Mouse (Mus musculus) left cerebral cortex, postnatal 14 days (tissue): ENCODE measurements around the gene Acsf3. TPM values are rescaled to one million over a fixed set of nuclear protein-coding genes. Genes with fewer than 3 reads are reported as not detected.

ENCODE experiments used
- DNase-seq, 2 experiments: peaks; one replicate each; pipeline ENCODE4 v3.0.0; 2021 to 2022; ENCODE audit warnings: low spot score in 2 of 2, mixed read lengths in 1 of 2
- intact Hi-C: fragments of 180-260 bp; cut with DNase I; formaldehyde crosslinking; loops from one replicate; pipeline ENCODE4 v1.15.1; 2025
- total RNA-seq, 2 experiments: library from RNA; stranded (reverse); gene quantifications; 2 replicates each; pipeline ENCODE4 v1.2.3; 2021

The Acsf3 gene
- total RNA-seq, 2 experiments from 2014 or later, result 19.0 to 20.9 TPM

DNA sequence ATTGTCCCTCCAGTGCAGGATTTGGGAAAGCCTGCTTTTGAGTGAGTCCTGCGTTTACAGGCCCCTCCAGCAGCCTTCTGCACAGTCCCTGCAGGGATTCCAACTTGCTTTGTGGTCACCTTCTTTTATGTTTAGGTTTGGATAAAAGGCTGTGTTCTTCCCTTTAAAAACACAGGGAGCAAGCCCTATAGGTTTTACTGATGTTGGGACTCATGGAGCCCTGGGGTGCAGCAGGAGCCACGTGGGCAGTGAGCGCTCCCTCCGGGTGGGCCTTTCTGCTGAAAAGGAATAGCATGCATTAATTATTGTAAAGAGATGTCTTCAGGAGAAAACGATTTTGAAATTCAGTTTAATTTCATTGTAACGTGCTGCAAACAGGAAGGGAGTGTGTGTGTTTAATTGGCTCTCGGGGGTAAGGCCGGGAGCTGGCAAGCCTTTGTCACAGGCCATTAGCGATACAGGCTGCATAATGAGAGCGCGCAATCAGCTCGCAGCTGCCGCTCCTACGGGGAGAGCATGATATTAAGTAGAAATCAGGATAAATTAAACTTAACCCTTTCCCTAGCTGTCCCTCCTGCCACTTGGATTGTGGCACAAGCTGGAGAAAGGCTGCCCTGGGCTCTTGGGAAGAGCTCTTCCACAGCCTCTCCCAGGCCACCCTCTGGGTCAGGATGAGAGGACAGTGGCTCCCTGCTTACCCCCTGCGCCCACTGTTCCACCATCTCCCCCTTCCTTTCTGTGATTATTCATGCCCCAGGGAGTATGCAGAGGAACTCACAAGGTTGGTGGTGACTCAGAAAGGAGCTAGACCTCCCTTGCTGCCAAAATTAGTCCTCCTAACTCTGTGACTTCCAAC is 28.8 kb downstream of the Acsf3 start:
- DNase-seq, result peak; percentile 19 to 24
- intact Hi-C loops, result no loop called here

DNA sequence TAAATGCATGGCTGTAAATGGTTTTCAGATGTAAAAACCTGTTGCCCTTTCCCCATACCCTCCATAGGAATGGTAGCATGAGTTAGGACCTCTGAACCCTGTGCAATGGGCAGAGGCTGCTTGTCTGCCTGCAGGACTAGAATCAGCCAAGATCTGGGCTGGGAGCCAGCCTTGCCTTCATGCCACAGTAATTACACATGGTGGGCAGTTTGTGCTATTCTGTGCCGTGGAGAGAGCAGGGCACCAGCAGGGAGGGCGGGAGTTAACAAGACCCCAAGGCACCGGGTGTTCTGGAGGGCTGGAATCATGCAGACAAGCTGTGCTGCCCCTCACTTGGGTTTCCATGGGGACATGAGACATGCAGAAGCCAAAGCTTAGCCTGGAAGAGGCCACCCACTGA is 30.1 kb downstream of the Acsf3 start:
- DNase-seq, result peak; percentile 38 to 44
- intact Hi-C loops, result no loop called here

DNA sequence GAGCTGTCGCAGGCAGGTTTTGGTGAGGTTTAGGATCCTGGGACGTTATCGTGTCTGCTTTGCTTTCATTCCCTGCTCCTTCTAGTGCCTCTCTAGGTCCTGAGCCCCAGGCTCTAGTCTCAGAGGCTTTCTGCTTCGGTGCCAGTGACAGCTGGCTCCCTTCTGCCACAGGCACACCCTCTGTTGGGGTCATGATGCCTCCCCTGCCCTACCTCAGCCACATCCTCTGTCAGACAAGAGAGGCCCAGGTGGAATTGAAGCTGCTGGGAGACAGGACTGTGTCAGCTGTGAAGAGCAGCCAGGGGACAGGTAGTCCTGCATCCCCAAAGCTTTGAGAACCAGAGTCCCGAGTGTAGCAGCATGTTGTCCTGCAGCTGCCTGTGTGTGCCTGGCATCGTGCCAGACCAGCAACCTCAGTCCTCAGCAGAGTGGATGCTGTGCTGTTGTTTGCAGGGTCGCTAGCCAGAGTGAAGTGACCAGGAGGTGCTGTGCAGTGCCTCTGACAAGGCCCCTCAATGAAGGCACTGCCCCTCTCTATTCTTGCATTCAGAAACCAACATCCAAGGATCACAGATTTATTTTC is 31.8 kb downstream of the Acsf3 start:
- intact Hi-C loops, result no loop called here
- no peak for DNase-seq

DNA sequence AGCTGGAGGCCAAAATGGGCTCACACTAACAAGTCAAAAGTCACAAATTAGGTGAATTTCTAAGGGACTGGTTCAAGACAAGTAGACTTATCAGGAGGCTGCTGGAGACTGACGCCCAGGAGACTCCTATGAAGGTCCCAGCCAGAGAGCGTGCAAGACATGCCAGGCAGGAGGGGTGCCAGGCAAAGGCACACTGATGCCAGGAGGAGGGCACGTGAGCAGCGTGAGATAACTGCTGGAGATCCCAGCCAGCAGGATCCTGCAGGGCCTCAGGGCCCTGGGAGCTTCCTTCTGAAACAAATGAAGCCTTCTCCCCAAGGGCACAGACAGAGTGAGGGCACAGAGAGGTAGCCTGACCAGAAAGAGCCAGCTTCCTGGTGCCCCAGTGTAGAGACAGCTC is 32.6 kb downstream of the Acsf3 start:
- no peak for DNase-seq
- intact Hi-C loops, result no loop called here

DNA sequence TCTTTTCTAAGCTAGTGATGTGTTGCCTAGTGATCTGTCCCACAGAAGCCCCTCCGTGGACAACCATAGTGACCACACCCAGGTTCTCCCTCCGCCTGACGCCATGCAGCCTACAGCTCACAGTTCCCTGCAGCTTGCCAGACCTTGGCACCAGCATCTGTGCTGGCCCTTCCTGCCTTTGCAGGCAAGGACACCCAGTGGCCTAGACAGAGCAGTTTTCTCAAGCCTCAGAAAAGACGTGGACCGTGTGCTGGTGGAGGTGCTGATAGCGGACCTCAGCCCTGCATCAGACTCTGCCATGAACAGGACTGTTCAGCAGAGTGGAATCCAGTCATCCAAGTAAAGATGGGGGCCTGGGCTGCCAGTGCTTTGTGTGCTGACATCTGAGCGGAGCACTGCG is 35.1 kb downstream of the Acsf3 start:
- intact Hi-C loops, result no loop called here
- no peak for DNase-seq

DNA sequence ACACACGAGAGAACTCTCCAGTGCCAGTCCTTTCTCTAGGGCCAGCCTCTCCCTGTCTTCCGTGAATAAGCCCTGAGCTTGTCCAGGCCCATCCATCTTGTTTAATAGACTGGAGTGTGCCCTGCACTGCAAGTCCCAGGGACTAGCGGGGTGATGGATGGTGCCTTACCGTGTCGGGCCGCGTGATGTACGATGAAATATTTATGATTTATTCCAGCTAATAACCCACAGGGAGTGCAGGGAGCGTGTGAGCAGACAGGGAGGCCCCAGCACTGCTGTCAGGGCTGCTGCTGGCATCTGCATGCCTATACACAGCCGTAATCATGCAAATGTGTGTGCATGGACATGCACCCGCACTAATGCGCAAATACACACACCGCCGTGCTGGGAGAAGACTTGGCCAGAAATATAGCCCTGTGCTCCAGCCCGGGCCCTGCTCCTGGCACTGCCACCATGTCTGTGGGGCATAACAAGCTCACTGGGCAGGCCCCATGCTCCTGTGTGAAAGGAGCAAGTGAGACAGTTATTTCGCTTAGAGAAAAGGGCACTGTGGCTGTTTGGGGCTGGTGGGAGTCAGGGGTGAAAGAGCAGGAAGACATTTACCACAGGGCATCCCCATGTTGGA is 36.7 kb downstream of the Acsf3 start:
- intact Hi-C loops, result no loop called here
- no peak for DNase-seq

DNA sequence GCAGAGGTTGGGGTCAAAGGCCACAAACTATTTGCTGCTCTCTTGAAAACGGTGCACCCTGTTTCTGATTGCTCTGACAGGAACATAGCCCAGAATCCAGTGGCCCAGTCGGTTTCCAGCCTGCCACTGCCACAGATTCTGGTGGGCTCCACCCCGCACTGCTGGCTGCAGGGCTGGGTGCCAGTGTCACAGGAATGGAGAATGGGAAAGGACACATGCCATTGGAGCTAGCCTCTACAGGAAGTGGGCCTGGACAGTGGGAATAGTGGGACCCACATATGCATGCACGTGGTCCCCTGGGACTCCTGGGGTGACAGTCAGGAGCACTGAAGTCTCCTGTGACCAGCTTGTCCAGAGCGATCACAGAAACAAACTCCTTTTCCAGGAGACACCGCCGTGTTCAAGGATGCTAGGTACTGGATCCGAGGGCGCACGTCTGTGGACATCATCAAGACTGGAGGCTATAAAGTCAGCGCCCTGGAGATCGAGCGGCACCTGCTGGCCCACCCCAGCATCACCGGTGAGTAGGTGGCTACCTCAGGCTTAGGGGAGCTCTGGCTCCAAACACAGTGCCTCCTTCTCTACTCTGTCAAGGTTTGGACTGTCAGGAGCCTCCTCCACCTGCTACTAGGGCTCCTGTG is 37.4 kb downstream of the Acsf3 start:
- intact Hi-C loops, result no loop called here
- no peak for DNase-seq

DNA sequence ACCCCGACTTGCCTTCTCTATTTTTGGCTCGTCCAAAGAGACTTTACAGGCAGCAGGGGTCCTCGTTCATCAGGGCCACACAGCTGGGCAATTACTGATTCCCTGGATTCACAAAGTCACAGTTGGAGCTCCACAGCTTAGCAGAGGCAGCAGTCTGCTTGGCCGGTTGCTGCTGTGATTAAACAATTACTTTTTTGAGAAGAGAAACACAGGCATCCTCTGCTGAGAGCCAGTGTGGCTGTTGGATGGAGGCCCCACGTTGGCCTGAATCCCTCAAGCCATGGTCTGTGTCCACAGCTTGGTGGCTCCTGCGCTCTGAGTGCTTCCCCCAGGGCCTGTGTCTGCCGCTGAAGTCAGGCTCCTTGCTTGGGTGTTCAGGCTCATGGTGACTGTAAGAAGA is 39.3 kb downstream of the Acsf3 start:
- DNase-seq, result peak in 1 of 2 experiments; percentile 17

DNA sequence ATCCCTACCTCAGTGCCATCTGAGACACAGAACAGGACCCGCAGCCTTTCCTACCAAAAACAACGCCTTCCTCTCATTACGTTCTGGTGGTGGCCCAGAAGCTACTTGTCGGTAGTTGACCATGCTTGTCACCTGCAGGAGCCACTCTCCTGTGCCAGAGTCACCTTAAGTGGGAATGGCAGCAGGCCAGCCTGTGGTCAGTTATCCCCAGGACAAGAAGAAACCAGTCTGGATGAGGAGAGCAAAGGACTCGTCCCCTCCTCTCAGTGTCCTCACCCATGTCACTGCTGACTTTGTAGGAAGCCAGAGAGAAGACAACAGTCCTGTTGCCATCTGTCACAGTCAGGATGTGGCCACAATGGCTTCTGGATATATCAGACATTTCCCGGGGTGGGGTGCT is 41.7 kb downstream of the Acsf3 start:
- intact Hi-C loops, result no loop called here
- no peak for DNase-seq

More for the DNA sequence above, 39.3 kb downstream of the Acsf3 start:
- intact Hi-C loops, result no loop called here

DNA sequence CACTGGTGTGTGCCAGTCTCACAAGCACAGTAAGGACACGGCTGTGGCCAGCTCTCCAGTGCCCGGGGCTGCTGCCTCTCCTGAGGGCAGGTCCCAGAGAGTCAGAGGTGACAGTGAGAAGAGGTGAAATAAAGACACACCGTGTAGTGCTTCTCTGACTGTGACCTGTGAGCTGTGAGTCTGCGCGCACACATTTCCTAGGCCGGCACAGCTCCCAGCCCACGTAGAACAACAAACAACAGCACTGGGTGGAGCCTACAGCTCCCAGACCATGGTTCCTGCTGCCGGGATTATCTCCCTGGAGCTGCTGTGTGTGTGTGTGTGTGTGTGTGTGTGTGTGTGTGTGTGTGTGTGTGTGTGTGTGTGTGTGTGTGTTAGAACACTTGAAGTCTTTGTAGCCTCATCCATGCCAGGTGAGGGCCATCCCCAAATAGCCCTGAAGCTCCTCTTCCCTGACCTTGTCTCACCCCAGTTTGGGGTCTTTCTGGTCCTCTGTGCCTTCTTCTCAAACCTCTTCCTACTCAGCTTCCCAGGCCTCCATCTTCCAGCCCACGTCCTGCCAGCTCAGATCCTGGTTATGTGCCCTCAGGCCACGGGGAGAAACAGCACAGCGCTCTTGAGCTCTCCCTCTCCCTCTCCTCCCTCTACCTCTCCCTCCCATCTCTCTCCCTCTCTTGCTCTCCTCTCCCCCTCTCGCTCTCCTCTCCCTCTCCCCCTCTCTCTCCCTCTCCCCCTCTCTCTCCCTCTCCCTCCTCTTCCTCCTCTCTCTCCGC is 42.6 kb downstream of the Acsf3 start:
- DNase-seq, result no peak
- intact Hi-C loops, result no loop called here

DNA sequence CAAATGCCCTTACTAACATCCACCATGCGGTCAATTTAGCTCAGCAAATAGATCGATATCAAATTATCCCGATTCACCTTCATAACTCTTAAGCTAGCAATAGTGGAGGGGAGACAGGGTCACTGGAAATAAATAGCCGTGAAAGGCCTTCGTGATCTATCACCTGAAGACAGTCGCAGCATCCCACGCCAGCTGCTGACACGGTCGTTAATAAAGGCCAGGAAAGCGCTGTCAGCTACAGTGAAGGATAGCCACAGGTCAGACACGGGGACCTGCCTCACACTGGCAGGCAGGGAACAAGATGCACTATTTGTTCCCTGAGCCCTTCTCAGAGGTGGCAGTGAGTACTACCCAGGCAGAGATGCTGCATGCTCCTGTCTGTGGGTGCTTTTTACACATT is 44.5 kb downstream of the Acsf3 start:
- intact Hi-C loops, result no loop called here
- DNase-seq, result no peak

DNA sequence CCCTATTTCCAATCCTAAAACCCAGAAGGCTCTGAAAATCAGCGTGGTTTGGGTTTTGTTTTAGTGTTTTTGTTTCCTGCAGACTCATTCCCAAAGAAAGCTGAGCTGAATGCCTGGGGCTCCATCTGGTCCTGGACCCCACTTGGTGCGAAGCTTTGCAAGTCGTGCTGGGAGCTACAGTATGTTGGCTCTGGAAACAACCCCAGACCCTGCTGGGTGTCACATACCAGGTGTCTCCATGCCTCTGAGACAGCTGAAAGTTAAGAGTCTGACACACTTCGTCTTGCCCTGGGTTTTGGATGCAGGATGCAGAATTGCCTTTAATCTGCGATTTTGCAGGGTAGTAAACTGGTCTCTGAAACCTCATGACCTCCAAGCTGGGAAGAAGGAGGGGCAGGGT is 49.3 kb downstream of the Acsf3 start:
- intact Hi-C loops, result no loop called here
- DNase-seq, result no peak

DNA sequence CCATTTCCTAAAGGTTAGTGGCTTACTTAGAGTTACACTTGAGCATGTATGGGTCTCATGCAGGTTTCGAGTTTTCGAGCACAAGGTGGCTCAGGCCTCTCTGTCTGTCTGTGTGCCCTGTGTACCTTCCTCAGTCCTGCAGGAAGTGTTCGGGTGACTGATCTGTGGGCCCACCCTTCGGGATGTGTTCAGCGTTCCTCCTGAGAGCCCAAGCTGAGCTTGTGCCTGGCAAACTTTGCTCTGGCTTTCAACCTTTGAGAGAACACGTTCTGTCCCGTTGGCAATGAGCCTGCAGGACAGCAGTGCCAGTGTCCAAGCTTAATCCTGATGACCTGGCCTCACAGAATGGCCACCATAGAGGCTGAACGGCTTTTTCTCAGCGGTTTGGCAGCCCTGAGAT is 49.7 kb downstream of the Acsf3 start:
- no peak for DNase-seq
- intact Hi-C loops, result no loop called here

DNA sequence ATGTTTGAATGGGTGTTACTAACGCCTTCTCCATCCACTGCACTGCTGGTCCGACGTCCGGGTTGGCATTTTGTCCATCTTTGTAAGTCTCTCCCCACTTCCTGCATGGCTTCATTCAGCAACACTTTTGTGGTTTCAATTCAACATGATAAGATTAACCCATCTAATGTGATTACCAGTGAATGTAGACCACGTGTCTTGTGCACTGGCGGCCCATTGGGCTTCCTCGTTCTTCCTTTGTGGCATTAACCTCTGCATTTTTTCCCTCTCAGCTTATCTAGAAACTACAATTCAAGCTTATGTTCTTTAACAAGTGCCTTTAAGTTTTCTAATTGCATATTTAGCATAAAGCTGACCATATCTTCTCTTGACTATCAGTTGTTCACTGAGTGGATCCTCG is 50.1 kb downstream of the Acsf3 start:
- no peak for DNase-seq
- intact Hi-C loops, result no loop called here

DNA sequence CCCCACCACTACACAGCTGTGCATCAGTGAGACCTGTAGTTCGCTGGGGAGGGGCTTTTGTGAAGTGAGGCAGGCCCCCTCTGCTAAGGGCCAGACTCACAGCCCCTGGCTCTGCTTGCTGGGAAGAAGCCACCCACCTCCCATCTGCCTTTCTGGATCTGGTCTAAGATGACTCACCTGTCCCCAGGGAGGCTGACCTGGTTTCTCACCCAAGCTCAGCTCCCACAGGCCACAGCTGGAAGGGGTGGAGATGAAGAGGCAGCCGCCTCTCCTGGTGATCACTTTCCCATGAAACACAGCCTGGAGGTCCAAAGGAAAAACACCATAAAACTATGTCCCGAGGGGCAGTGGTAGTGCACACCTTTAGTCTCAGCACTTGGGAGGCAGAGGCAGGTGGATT is 54.1 kb downstream of the Acsf3 start:
- no peak for DNase-seq
- intact Hi-C loops, result no loop called here

DNA sequence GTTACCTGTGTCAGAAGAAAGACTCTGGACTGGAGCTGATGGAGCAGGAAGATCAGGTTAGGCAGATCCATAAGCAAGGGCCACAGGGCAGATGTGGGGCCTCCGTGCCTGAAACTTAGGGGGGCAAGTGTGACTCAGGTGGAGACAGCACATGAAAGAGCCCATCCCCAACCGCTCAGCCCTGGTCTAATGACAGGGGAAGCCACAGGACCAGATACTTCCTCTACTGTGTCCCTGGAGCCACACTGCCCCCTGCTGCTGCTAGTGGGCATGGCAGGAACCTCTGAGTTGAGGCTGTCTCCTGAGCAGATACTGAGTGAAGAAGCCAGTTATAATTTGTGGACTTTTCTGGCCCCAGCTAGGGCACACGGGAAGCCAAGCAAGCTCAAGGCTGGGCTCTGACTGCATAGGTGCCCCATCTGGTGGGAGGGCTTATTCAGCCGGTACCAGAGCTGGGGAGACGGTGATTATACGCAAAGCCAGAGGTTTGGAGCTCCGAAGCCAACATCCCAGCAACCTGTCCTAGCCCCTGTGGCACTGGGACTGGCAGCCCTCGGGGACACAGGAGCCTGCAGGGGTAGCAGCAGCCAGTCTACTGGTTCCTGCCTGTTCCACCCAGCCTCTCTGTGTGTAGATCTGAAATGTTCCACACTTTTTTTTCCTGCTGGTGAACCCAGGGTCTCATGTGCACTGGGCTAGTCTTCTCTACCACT is 55.2 kb downstream of the Acsf3 start:
- peak; percentile 91 to 96 for DNase-seq
- intact Hi-C loops, result loop anchor here (2.0 to 5.0 kb wide), 3 partner anchors 152 to 328 kb away; no protein-coding TSS in a partner anchor

DNA sequence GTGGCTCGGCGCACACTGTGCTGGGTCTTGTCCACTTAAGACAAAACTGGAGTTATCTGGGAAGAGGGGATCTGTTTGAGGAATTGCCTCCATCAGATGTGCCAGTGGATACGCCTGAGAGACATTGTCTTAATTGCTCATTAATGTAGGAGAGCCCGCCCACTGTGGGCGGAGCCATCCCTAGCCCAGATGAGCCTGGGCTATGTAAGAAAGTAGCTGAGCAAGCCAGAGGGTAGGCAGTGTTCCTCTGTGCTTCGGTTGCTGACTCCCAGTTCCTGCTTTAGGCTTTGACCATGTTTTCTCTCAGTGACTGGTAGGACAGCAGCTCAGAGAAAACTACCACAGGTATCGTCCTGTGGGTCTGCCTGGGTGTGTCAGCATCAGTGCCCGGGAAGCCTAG is 59.1 kb downstream of the Acsf3 start:
- intact Hi-C loops, result loop anchor here (5.0 kb wide), 1 partner anchor 332 kb away; no protein-coding TSS in a partner anchor
- DNase-seq, result no peak

DNA sequence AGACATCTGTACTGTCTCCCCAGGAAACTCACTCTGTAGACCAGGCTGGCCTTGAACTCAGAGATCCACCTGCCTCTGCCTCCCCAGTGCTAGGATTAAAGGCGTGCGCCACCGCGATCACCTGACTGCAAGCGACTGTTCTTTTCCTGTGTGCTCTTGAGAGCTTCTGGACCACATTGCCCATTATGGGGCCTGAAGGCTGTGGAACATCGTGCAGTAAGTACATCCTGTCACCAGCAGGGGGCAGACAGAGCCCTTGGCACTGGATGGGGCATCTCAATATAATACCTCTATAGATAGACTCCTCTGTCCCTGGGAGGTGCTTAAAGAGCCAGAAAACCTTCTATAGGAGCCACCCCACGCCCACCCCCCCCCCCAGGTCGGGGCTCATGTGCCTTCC is 59.7 kb downstream of the Acsf3 start:
- DNase-seq, result peak; percentile 79 to 83
- intact Hi-C loops, result loop anchor here (5.0 kb wide), 2 partner anchors 333 to 367 kb away; no protein-coding TSS in a partner anchor

DNA sequence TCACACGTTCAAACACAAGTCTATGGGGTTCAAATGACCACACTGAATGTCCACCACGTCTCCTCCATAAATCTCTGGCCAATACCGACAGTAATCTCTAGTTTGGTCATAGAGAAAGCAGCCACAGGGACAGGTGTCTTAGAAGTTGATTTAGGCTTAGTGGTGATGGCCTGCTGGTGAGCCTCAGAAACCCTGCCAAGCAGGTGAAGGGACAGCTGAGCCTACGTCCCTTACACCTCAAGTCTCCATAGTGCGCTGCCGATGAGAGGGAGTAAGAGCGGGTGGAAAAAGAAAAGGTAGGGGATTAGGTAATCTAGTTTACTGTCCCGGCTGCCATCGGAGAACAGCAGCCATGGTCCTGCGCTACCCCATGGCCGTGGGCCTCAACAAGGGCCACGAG is 60.9 kb downstream of the Acsf3 start:
- intact Hi-C loops, result loop anchor here (5.0 kb wide), 1 partner anchor 366 kb away; no protein-coding TSS in a partner anchor
- no peak for DNase-seq
